Mouse (Mus musculus): ENCODE data around the gene Lrmda.

Gene Lrmda

GRCm38 (mm10) chr14:22106777-22107176 lies 87.3 kb downstream of the Lrmda start:
- TF ChIP-seq CTCF (conservative IDR thresholded peaks at IDR 0.05; ENCODE audit: low read length): no peak
- no peak for TF ChIP-seq NANOG (IDR thresholded peaks at IDR 0.05; ENCODE audit: borderline replicate concordance, low read length)
- no peak for TF ChIP-seq POU5F1 (IDR thresholded peaks at IDR 0.05; ENCODE audit: borderline replicate concordance, low read length)
- H3K36me3 ChIP-seq (ENCODE audit: insufficient read depth, low read length): no peaks in the 10 kb centered on the region
- H3K4me3 ChIP-seq (replicated peaks; ENCODE audit: low read length): no peak overlapping the region
- no peaks in the 10 kb centered on the region for H3K4me1 ChIP-seq (replicated peaks; ENCODE audit: low read depth, low read length)
- H3K27me3 ChIP-seq (ENCODE audit: insufficient read depth, low read length): peaks cover 3% of the 10 kb centered on the region; the same call in 1 of the 2 replicates
- H3K9me3 ChIP-seq (ENCODE audit: low read length): no peaks in the 10 kb centered on the region

DNA sequence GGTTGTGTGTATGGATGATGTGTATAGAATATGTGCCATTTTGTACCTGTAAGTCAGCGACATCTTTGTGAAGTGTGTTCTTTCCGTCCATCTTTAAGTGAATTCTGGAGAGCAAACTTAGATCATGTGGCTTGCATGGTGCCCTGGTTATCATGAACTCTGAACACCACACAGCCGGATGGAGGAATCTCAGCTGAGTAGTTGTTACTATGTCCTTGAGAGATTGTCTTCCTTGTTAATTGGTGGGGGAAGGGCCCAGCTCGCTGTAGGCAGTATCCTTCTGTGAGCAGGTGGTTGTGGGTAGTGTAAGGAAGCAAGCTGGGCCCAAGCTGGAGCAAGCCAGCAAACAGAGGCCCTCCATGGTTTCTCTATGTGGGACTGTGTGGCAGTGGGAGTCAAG lies 89.9 kb downstream of the Lrmda start:
- Histone ChIP-seq H3K9me3 (ENCODE audit: low read length) (no peaks in the 10 kb centered on the region), H3K36me3 (ENCODE audit: insufficient read depth, low read length) (no peaks in the 10 kb centered on the region), H3K4me3 (replicated peaks; ENCODE audit: low read length) (no peak overlapping the region), H3K27me3 (ENCODE audit: insufficient read depth, low read length) (peaks cover 9% of the 10 kb centered on the region), H3K4me1 (replicated peaks; ENCODE audit: low read depth, low read length) (no peaks in the 10 kb centered on the region)
- TF ChIP-seq POU5F1 (IDR thresholded peaks at IDR 0.05; ENCODE audit: borderline replicate concordance, low read length) (no peak), NANOG (IDR thresholded peaks at IDR 0.05; ENCODE audit: borderline replicate concordance, low read length) (no peak), CTCF (conservative IDR thresholded peaks at IDR 0.05; ENCODE audit: low read length) (no peak)

- no peaks in the 10 kb centered on the region for H3K36me3 ChIP-seq (ENCODE audit: insufficient read depth, low read length)
- H3K27me3 ChIP-seq (ENCODE audit: insufficient read depth, low read length): peaks cover 11% of the 10 kb centered on the region
- TF ChIP-seq POU5F1 (IDR thresholded peaks at IDR 0.05; ENCODE audit: borderline replicate concordance, low read length) (no peak), CTCF (conservative IDR thresholded peaks at IDR 0.05; ENCODE audit: low read length) (no peak), NANOG (IDR thresholded peaks at IDR 0.05; ENCODE audit: borderline replicate concordance, low read length) (no peak)
- H3K4me3 ChIP-seq (replicated peaks; ENCODE audit: low read length): no peak overlapping the region
- H3K4me1 ChIP-seq (replicated peaks; ENCODE audit: low read depth, low read length): no peaks in the 10 kb centered on the region
- H3K9me3 ChIP-seq (ENCODE audit: low read length): no peaks in the 10 kb centered on the region
Observed at GRCm38 (mm10) chr14:22113463-22114361, 94.2 kb downstream of the Lrmda start.

- Histone ChIP-seq H3K36me3 (ENCODE audit: insufficient read depth, low read length) (no peaks in the 10 kb centered on the region), H3K4me1 (replicated peaks; ENCODE audit: low read depth, low read length) (no peaks in the 10 kb centered on the region), H3K27me3 (ENCODE audit: insufficient read depth, low read length) (peaks cover 11% of the 10 kb centered on the region), H3K4me3 (replicated peaks; ENCODE audit: low read length) (no peak overlapping the region), H3K9me3 (ENCODE audit: low read length) (no peaks in the 10 kb centered on the region)
- no peak for TF ChIP-seq CTCF (conservative IDR thresholded peaks at IDR 0.05; ENCODE audit: low read length)
- TF ChIP-seq NANOG (IDR thresholded peaks at IDR 0.05; ENCODE audit: borderline replicate concordance, low read length): no peak
- no peak for TF ChIP-seq POU5F1 (IDR thresholded peaks at IDR 0.05; ENCODE audit: borderline replicate concordance, low read length)
Observed at GRCm38 (mm10) chr14:22114651-22115351, 95.3 kb downstream of the Lrmda start.

DNA sequence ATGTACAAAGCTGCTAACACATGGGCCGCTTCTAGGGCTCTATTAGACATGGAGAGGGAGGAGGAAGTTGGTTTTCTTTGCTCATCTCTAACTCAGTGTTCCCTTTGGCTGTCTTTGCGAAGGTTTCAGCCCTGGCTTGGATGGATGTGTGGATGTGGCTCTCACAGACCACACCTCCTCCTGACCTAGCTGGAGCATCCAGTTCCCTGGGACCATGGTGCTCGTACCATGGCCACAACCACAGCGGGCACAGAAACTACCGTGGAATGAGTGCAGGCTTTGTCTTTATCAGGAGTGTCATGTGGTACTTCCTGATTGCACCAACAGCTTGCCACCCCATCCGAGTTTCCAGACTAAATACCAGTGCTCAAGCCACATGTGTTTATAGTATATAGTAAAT lies 98.6 kb downstream of the Lrmda start:
- H3K36me3 ChIP-seq (ENCODE audit: insufficient read depth, low read length): no peaks in the 10 kb centered on the region

GRCm38 (mm10) chr14:22118512-22118911 lies 99.0 kb downstream of the Lrmda start:
- Histone ChIP-seq H3K27me3 (ENCODE audit: insufficient read depth, low read length) (peaks cover 4% of the 10 kb centered on the region; the same call in 1 of the 2 replicates), H3K4me3 (replicated peaks; ENCODE audit: low read length) (no peak overlapping the region), H3K4me1 (replicated peaks; ENCODE audit: low read depth, low read length) (no peaks in the 10 kb centered on the region), H3K36me3 (ENCODE audit: insufficient read depth, low read length) (no peaks in the 10 kb centered on the region), H3K9me3 (ENCODE audit: low read length) (no peaks in the 10 kb centered on the region)
- TF ChIP-seq NANOG (IDR thresholded peaks at IDR 0.05; ENCODE audit: borderline replicate concordance, low read length): no peak
- no peak for TF ChIP-seq CTCF (conservative IDR thresholded peaks at IDR 0.05; ENCODE audit: low read length)
- no peak for TF ChIP-seq POU5F1 (IDR thresholded peaks at IDR 0.05; ENCODE audit: borderline replicate concordance, low read length)

More for the DNA sequence above, 98.6 kb downstream of the Lrmda start:
- peaks cover 4% of the 10 kb centered on the region; the same call in 1 of the 2 replicates for H3K27me3 ChIP-seq (ENCODE audit: insufficient read depth, low read length)
- no peaks in the 10 kb centered on the region for H3K9me3 ChIP-seq (ENCODE audit: low read length)
- H3K4me3 ChIP-seq (replicated peaks; ENCODE audit: low read length): no peak overlapping the region
- TF ChIP-seq POU5F1 (IDR thresholded peaks at IDR 0.05; ENCODE audit: borderline replicate concordance, low read length) (no peak), CTCF (conservative IDR thresholded peaks at IDR 0.05; ENCODE audit: low read length) (no peak), NANOG (IDR thresholded peaks at IDR 0.05; ENCODE audit: borderline replicate concordance, low read length) (no peak)
- no peaks in the 10 kb centered on the region for H3K4me1 ChIP-seq (replicated peaks; ENCODE audit: low read depth, low read length)

DNA sequence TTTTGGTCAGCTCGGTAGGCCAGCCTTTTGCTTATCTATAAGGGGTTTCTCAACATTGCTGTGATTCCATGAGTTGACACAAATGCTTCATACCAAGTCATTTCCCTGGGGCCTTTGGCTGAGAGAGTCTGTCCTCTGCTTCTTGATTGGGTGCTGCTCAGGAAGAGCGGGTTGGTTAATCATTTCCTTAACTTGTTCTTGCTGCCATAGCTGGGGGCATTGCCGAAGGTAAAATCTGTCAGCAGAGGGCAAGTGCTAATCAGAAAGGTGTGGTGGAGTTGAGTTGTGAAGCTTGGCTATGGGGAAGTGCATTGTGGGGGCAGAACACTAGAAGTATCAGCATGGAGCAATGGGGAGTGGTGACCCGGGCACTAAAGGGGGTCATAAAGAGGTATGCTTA lies 106.8 kb downstream of the Lrmda start:
- Histone ChIP-seq H3K27me3 (ENCODE audit: insufficient read depth, low read length) (peaks cover 3% of the 10 kb centered on the region; the same call in 1 of the 2 replicates), H3K9me3 (ENCODE audit: low read length) (no peaks in the 10 kb centered on the region), H3K4me1 (replicated peaks; ENCODE audit: low read depth, low read length) (no peaks in the 10 kb centered on the region), H3K4me3 (replicated peaks; ENCODE audit: low read length) (no peak overlapping the region), H3K36me3 (ENCODE audit: insufficient read depth, low read length) (no peaks in the 10 kb centered on the region)
- TF ChIP-seq CTCF (conservative IDR thresholded peaks at IDR 0.05; ENCODE audit: low read length): no peak
- no peak for TF ChIP-seq NANOG (IDR thresholded peaks at IDR 0.05; ENCODE audit: borderline replicate concordance, low read length)
- no peak for TF ChIP-seq POU5F1 (IDR thresholded peaks at IDR 0.05; ENCODE audit: borderline replicate concordance, low read length)

DNA sequence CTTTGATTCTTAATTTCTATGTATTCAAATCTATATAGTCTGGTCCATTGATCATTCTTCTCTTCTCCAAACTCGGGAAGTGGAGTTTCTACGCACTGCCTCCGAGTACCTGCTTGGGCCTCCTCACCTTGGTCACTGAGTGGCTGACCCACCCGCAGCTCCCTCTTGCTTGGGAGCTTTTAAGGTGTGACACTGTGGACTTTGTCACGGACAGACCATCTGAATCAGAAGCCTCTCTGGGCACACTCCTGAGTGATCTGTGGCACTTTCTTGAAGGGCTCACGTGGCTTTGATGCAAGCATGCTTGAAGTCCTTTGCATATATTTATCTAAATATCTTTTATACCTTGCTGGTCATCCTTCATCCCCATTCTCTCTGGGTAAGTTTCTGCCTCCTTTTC lies 107.3 kb downstream of the Lrmda start:
- Histone ChIP-seq H3K9me3 (ENCODE audit: low read length) (no peaks in the 10 kb centered on the region), H3K4me3 (replicated peaks; ENCODE audit: low read length) (no peak overlapping the region), H3K36me3 (ENCODE audit: insufficient read depth, low read length) (no peaks in the 10 kb centered on the region), H3K4me1 (replicated peaks; ENCODE audit: low read depth, low read length) (no peaks in the 10 kb centered on the region), H3K27me3 (ENCODE audit: insufficient read depth, low read length) (peaks cover 3% of the 10 kb centered on the region; the same call in 1 of the 2 replicates)
- TF ChIP-seq POU5F1 (IDR thresholded peaks at IDR 0.05; ENCODE audit: borderline replicate concordance, low read length) (no peak), CTCF (conservative IDR thresholded peaks at IDR 0.05; ENCODE audit: low read length) (no peak), NANOG (IDR thresholded peaks at IDR 0.05; ENCODE audit: borderline replicate concordance, low read length) (no peak)
